Mouse (Mus musculus): Measurements from ENCODE around the gene Bhlha15.

DNA sequence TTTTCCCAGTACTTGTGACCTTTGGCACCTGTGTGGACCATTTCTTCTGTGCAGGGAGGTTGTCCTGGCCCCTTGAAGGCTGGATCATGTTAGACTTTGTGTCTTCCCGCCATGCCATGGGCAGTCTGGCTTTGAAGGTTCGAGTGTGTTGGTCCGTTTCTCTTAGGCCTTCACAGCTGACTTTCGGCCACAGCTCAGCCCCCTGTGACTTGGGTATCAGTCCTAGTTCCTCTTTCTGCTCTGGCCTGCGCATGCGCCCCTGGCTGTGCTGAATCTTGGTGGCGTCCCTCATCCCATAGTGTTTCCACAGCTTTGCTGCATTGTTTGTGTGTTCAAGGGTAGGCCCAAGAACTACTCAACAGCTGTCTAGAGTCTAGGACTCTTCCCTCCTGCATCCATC, 8.8 kb upstream of the Bhlha15 start:
- no peak for TF ChIP-seq GATA1 (IDR thresholded peaks at IDR 0.05; ENCODE audit: borderline replicate concordance, low read length)
- TF ChIP-seq FLI1 (IDR thresholded peaks at IDR 0.05; ENCODE audit: low read length): no peak

All from megakaryocyte, embryonic 14.5 days (primary cell).